Mouse (Mus musculus) brain, embryonic 14.5 days (tissue): ENCODE measurements around the gene Pafah1b1.

Source experiments
- CTCF ChIP-seq: fragments of 200-500 bp; IDR thresholded peaks from 2 replicates; pipeline ENCODE4 v1.5.1; 2012; ENCODE audit warnings: inconsistent platforms, mild to moderate bottlenecking, moderate library complexity, borderline replicate concordance; ENCODE audit not compliant: insufficient read depth, insufficient read length; ENCODE audit errors: extremely low read depth
- POLR2A ChIP-seq: fragments of 200-500 bp; IDR thresholded peaks from 2 replicates; pipeline ENCODE4 v1.6.1; 2012; ENCODE audit warnings: mild to moderate bottlenecking, inconsistent platforms, borderline replicate concordance; ENCODE audit not compliant: poor library complexity, insufficient read depth, insufficient read length, severe bottlenecking; ENCODE audit errors: extremely low read depth

- TF ChIP-seq POLR2A (no peak), CTCF (no peak)
These were observed 58.2 kb downstream of the Pafah1b1 start for GRCm38 (mm10) chr11:74666284-74666652.
